Mouse (Mus musculus) bone marrow macrophage, adult 2 months (primary cell): ENCODE data around the gene Nprl2.

Experiments
- CTCF ChIP-seq: IDR thresholded peaks from 2 replicates; pipeline ENCODE4 v1.5.1; 2012; ENCODE audit warnings: low read depth, mild to moderate bottlenecking, low read length, moderate library complexity
- POLR2A ChIP-seq: IDR thresholded peaks from 2 replicates; pipeline ENCODE4 v1.6.1; 2012; ENCODE audit warnings: mild to moderate bottlenecking, low read depth, low read length, borderline replicate concordance

GRCm38 (mm10) chr9:107521711-107522399 is 20.2 kb upstream of the Nprl2 start:
- TF ChIP-seq CTCF (no peak), POLR2A (no peak)
